Mouse (Mus musculus) megakaryocyte-erythroid progenitor cell, adult 5-6 weeks (primary cell): Measurements from ENCODE around the gene Asprv1. TPM values are rescaled to one million over a fixed set of nuclear protein-coding genes. Genes with fewer than 3 reads are reported as not detected.

Experiments
- ATAC-seq: replicated peaks from 2 replicates; pipeline ENCODE4 v1.8.0; 2016; ENCODE audit warnings: mild to moderate bottlenecking, inconsistent platforms; ENCODE audit not compliant: severe bottlenecking, poor library complexity, low FRiP score, low TSS enrichment
- total RNA-seq, 2 experiments: library from RNA; stranded (forward) in 1 of 2; stranded (reverse) in 1 of 2; fragments of 200-1000, 215-1000 nt in 1 of 2; fragments of >200 nt in 1 of 2; fragmentation: Nextera tagmentation in 1 of 2; gene quantifications; 2 replicates each; pipeline ENCODE4 v1.2.3; 2014 to 2017

The Asprv1 gene
- total RNA-seq, 2 experiments from 2014 or later: not detected

- no peak for ATAC-seq
Observed at GRCm38 (mm10) chr6:86658501-86658900, 30.5 kb downstream of the Asprv1 start.

- peak; percentile 91 for ATAC-seq
Observed at GRCm38 (mm10) chr6:86660161-86660877, 32.4 kb downstream of the Asprv1 start.

- no peak for ATAC-seq
Observed at GRCm38 (mm10) chr6:86665076-86665475, 37.1 kb downstream of the Asprv1 start.

GRCm38 (mm10) chr6:86665560-86666307 lies 37.8 kb downstream of the Asprv1 start:
- ATAC-seq: no peak

GRCm38 (mm10) chr6:86667061-86667460 lies 39.1 kb downstream of the Asprv1 start:
- no peak for ATAC-seq

GRCm38 (mm10) chr6:86668580-86669239 lies 40.7 kb downstream of the Asprv1 start, which contains the start of gene Mxd1:
Gene Mxd1 (minus strand): TSS chr6:86669161.
- ATAC-seq: no peak

- peak; percentile 95 for ATAC-seq
Observed at GRCm38 (mm10) chr6:86669240-86669727, 41.3 kb downstream of the Asprv1 start.

GRCm38 (mm10) chr6:86670873-86671272 lies 42.9 kb downstream of the Asprv1 start:
- ATAC-seq: peak; percentile 42; the same call in 1 of the 2 replicates

- no peak for ATAC-seq
Observed at GRCm38 (mm10) chr6:86678341-86678740, 50.4 kb downstream of the Asprv1 start.

Other genes with a start within 250 kb of the Asprv1 start
- 14.1 and 15.5 TPM in 2 replicates for gene Pcyox1, start 231.0 kb upstream of the Asprv1 start, total RNA-seq (2014; fragmentation: Nextera tagmentation)
- 34.3 and 40.4 TPM in 2 replicates for gene Pcyox1, start 231.0 kb upstream of the Asprv1 start, total RNA-seq (2017)
- gene Tia1, start 223.9 kb upstream of the Asprv1 start, total RNA-seq (2014; fragmentation: Nextera tagmentation): 92.4 and 94.8 TPM in 2 replicates
- gene Tia1, start 223.9 kb upstream of the Asprv1 start, total RNA-seq (2017): 42.8 and 85.8 TPM in 2 replicates
- gene Gm44790, start 201.5 kb upstream of the Asprv1 start, total RNA-seq (2014; fragmentation: Nextera tagmentation): not detected in 2 replicates
- 4.9 TPM in 1 of 2 replicates, not detected in the other for gene Gm44790, start 201.5 kb upstream of the Asprv1 start, total RNA-seq (2017)
- 29.8 and 33.8 TPM in 2 replicates for gene C87436, start 189.8 kb upstream of the Asprv1 start, total RNA-seq (2014; fragmentation: Nextera tagmentation)
- 12.4 and 21.9 TPM in 2 replicates for gene C87436, start 189.8 kb upstream of the Asprv1 start, total RNA-seq (2017)
- 289 and 315 TPM in 2 replicates for gene Pcbp1, start 101.8 kb upstream of the Asprv1 start, total RNA-seq (2014; fragmentation: Nextera tagmentation)
- 118 and 123 TPM in 2 replicates for gene Pcbp1, start 101.8 kb upstream of the Asprv1 start, total RNA-seq (2017)
- 7.6 and 19.5 TPM in 2 replicates for gene Mxd1, start 41.0 kb downstream of the Asprv1 start, total RNA-seq (2014; fragmentation: Nextera tagmentation)
- 14.9 and 16.2 TPM in 2 replicates for gene Mxd1, start 41.0 kb downstream of the Asprv1 start, total RNA-seq (2017)
- gene Snrnp27, start 56.4 kb downstream of the Asprv1 start, total RNA-seq (2014; fragmentation: Nextera tagmentation): 75.7 and 89.2 TPM in 2 replicates
- 127 and 139 TPM in 2 replicates for gene Snrnp27, start 56.4 kb downstream of the Asprv1 start, total RNA-seq (2017)
- 18.7 and 28.4 TPM in 2 replicates for gene Gmcl1, start 105.2 kb downstream of the Asprv1 start, total RNA-seq (2014; fragmentation: Nextera tagmentation)
- 23.4 and 23.7 TPM in 2 replicates for gene Gmcl1, start 105.2 kb downstream of the Asprv1 start, total RNA-seq (2017)
- gene Anxa4, start 165.4 kb downstream of the Asprv1 start, total RNA-seq (2014; fragmentation: Nextera tagmentation): 8.7 and 10.9 TPM in 2 replicates
- 15.2 and 19.4 TPM in 2 replicates for gene Anxa4, start 165.4 kb downstream of the Asprv1 start, total RNA-seq (2017)
- gene Aak1, start 221.4 kb downstream of the Asprv1 start, total RNA-seq (2014; fragmentation: Nextera tagmentation): 23.7 and 33.3 TPM in 2 replicates
- 7.0 and 7.9 TPM in 2 replicates for gene Aak1, start 221.4 kb downstream of the Asprv1 start, total RNA-seq (2017)